Mouse (Mus musculus) heart, embryonic 10.5 days (tissue): Measurements from ENCODE around the gene Tram2. TPM values are rescaled to one million over a fixed set of nuclear protein-coding genes. Genes with fewer than 3 reads are reported as not detected.

ENCODE experiments used
- DNase-seq: peaks from one replicate; pipeline ENCODE4 v3.0.0-alpha.2; 2017; ENCODE audit warnings: low spot score
- H3K27ac ChIP-seq: fragments of 300-500 bp; sonication (generic); 2 replicates; pipeline ENCODE4 v1.5.1; 2016; ENCODE audit warnings: mild to moderate bottlenecking
- H3K27me3 ChIP-seq: fragments of 300-500 bp; sonication (generic); 2 replicates; pipeline ENCODE4 v1.6.1; 2016; ENCODE audit warnings: mild to moderate bottlenecking; ENCODE audit not compliant: poor library complexity, insufficient read depth, severe bottlenecking
- H3K36me3 ChIP-seq: fragments of 300-500 bp; sonication (generic); 2 replicates; pipeline ENCODE4 v1.6.1; 2016; ENCODE audit warnings: mild to moderate bottlenecking, moderate library complexity
- H3K4me1 ChIP-seq: fragments of 300-500 bp; sonication (generic); 2 replicates; pipeline ENCODE4 v1.6.1; 2016; ENCODE audit warnings: mild to moderate bottlenecking
- H3K4me3 ChIP-seq: fragments of 300-500 bp; sonication (generic); 2 replicates; pipeline ENCODE4 v1.5.1; 2016; ENCODE audit warnings: mild to moderate bottlenecking, moderate library complexity
- H3K9me3 ChIP-seq: fragments of 300-500 bp; sonication (generic); 2 replicates; pipeline ENCODE4 v1.6.1; 2016; ENCODE audit warnings: mild to moderate bottlenecking, moderate library complexity
- WGBS: fragments of 180-500 bp; shearing (Covaris S2); methylation state at CpG from one replicate; pipeline ENCODE4 v1.1.7; 2016; 5-methylcytosine and 5-hydroxymethylcytosine counted together
- polyA plus RNA-seq: library from polyadenylated mRNA; unstranded; fragments of >200 nt; fragmentation: Nextera tagmentation; extraction: Ambion mirVana; gene quantifications from 2 replicates; pipeline ENCODE4 v1.2.1, GENCODE M21; 2016

Gene Tram2
- polyA plus RNA-seq, 1 experiment from 2014 or later, result 5.8 TPM

GRCm38 (mm10) chr1:21031650-21032049, 47.4 kb downstream of the Tram2 start:
- Histone ChIP-seq H3K4me1 (no peaks in the 10 kb centered on the region), H3K27ac (no peak overlapping the region), H3K4me3 (no peak overlapping the region), H3K36me3 (peaks cover 8% of the 10 kb centered on the region; the same call in 1 of the 2 replicates), H3K27me3 (no peaks in the 10 kb centered on the region), H3K9me3 (no peaks in the 10 kb centered on the region)
- no peak for DNase-seq
- WGBS, result 94% methylated on average over 2 of the region's 2 CpGs

GRCm38 (mm10) chr1:21029000-21029399, 50.0 kb downstream of the Tram2 start:
- H3K4me3 ChIP-seq, result no peak overlapping the region
- peaks cover 3% of the 10 kb centered on the region; the same call in 1 of the 2 replicates for H3K36me3 ChIP-seq
- H3K4me1 ChIP-seq, result peaks cover 6% of the 10 kb centered on the region; the same call in 1 of the 2 replicates
- no peak for DNase-seq
- H3K27ac ChIP-seq, result no peak overlapping the region
- WGBS, result 87% methylated on average over 4 of the region's 4 CpGs
- H3K27me3 ChIP-seq, result no peaks in the 10 kb centered on the region
- no peaks in the 10 kb centered on the region for H3K9me3 ChIP-seq

GRCm38 (mm10) chr1:21026534-21026933, 52.5 kb downstream of the Tram2 start:
- 86% methylated on average over 7 of the region's 7 CpGs for WGBS
- Histone ChIP-seq H3K27me3 (no peaks in the 10 kb centered on the region), H3K36me3 (peaks cover 3% of the 10 kb centered on the region; the same call in 1 of the 2 replicates), H3K4me3 (no peak overlapping the region), H3K4me1 (peaks cover 11% of the 10 kb centered on the region; the same call in 1 of the 2 replicates), H3K27ac (no peak overlapping the region), H3K9me3 (no peaks in the 10 kb centered on the region)
- no peak for DNase-seq

GRCm38 (mm10) chr1:21025203-21025602, 53.8 kb downstream of the Tram2 start:
- WGBS, result 64% methylated on average over 5 of the region's 5 CpGs
- no peaks in the 10 kb centered on the region for H3K27me3 ChIP-seq

GRCm38 (mm10) chr1:21023101-21023500, 55.9 kb downstream of the Tram2 start:
- peaks cover 11% of the 10 kb centered on the region; the same call in 1 of the 2 replicates for H3K4me1 ChIP-seq
- no peak overlapping the region for H3K4me3 ChIP-seq
- H3K27me3 ChIP-seq, result no peaks in the 10 kb centered on the region
- WGBS, result 83% methylated on average over 3 of the region's 3 CpGs
- DNase-seq, result no peak
- H3K36me3 ChIP-seq, result no peaks in the 10 kb centered on the region
- H3K27ac ChIP-seq, result no peak overlapping the region
- no peaks in the 10 kb centered on the region for H3K9me3 ChIP-seq

More at GRCm38 (mm10) chr1:21025203-21025602, 53.8 kb downstream of the Tram2 start:
- Histone ChIP-seq H3K27ac (0 out of 2 replicates have a peak overlapping the region, but pooled peaks have one; percentile 16), H3K36me3 (peaks cover 3% of the 10 kb centered on the region; the same call in 1 of the 2 replicates), H3K9me3 (no peaks in the 10 kb centered on the region), H3K4me1 (peaks cover 11% of the 10 kb centered on the region; the same call in 1 of the 2 replicates), H3K4me3 (no peak overlapping the region)
- DNase-seq, result no peak

- Histone ChIP-seq H3K27ac (no peak overlapping the region; the same call in 1 of the 2 replicates), H3K36me3 (peaks cover 18% of the 10 kb centered on the region)
- no peak for DNase-seq
These were observed 64.6 kb downstream of the Tram2 start for GRCm38 (mm10) chr1:21014463-21014862.

GRCm38 (mm10) chr1:21010282-21010800, 68.7 kb downstream of the Tram2 start:
- H3K27me3 ChIP-seq, result no peaks in the 10 kb centered on the region
- H3K27ac ChIP-seq, result no peak overlapping the region
- peaks cover 19% of the 10 kb centered on the region for H3K4me1 ChIP-seq
- H3K36me3 ChIP-seq, result peaks cover 25% of the 10 kb centered on the region
- no peaks in the 10 kb centered on the region for H3K9me3 ChIP-seq
- H3K4me3 ChIP-seq, result no peak overlapping the region
- DNase-seq, result no peak
- WGBS, result 58% methylated on average over 6 of the region's 6 CpGs

More at GRCm38 (mm10) chr1:21014463-21014862, 64.6 kb downstream of the Tram2 start:
- 52% methylated on average over 8 of the region's 8 CpGs for WGBS
- Histone ChIP-seq H3K27me3 (no peaks in the 10 kb centered on the region), H3K4me3 (no peak overlapping the region), H3K4me1 (peaks cover 6% of the 10 kb centered on the region), H3K9me3 (no peaks in the 10 kb centered on the region)

GRCm38 (mm10) chr1:21008891-21009290, 70.1 kb downstream of the Tram2 start:
- WGBS, result 58% methylated on average over 4 of the region's 4 CpGs
- no peak for DNase-seq
- Histone ChIP-seq H3K27me3 (no peaks in the 10 kb centered on the region), H3K27ac (no peak overlapping the region), H3K36me3 (peaks cover 31% of the 10 kb centered on the region), H3K4me1 (peaks cover 19% of the 10 kb centered on the region), H3K9me3 (no peaks in the 10 kb centered on the region), H3K4me3 (no peak overlapping the region)

- no peak overlapping the region for H3K4me3 ChIP-seq
- WGBS, result 50% methylated on average over 7 of the region's 7 CpGs
- H3K36me3 ChIP-seq, result peaks cover 37% of the 10 kb centered on the region
- H3K27ac ChIP-seq, result no peak overlapping the region
- H3K27me3 ChIP-seq, result no peaks in the 10 kb centered on the region
- H3K9me3 ChIP-seq, result no peaks in the 10 kb centered on the region
- H3K4me1 ChIP-seq, result peaks cover 19% of the 10 kb centered on the region
- DNase-seq, result no peak
These were observed 70.9 kb downstream of the Tram2 start for GRCm38 (mm10) chr1:21007941-21008701.

GRCm38 (mm10) chr1:21006775-21007174, 72.3 kb downstream of the Tram2 start:
- no peaks in the 10 kb centered on the region for H3K27me3 ChIP-seq
- DNase-seq, result no peak
- no peak overlapping the region for H3K4me3 ChIP-seq
- 82% methylated on average over 5 of the region's 5 CpGs for WGBS
- H3K36me3 ChIP-seq, result peaks cover 40% of the 10 kb centered on the region
- peaks cover 19% of the 10 kb centered on the region for H3K4me1 ChIP-seq
- no peaks in the 10 kb centered on the region for H3K9me3 ChIP-seq
- H3K27ac ChIP-seq, result no peak overlapping the region

- WGBS, result 84% methylated on average over 8 of the region's 8 CpGs
- Histone ChIP-seq H3K36me3 (peaks cover 52% of the 10 kb centered on the region), H3K9me3 (no peaks in the 10 kb centered on the region), H3K27me3 (no peaks in the 10 kb centered on the region), H3K27ac (no peak overlapping the region), H3K4me3 (no peak overlapping the region), H3K4me1 (peaks cover 13% of the 10 kb centered on the region)
- no peak for DNase-seq
These were observed 74.4 kb downstream of the Tram2 start for GRCm38 (mm10) chr1:21004596-21004995.

GRCm38 (mm10) chr1:21002246-21003142, 76.5 kb downstream of the Tram2 start:
- Histone ChIP-seq H3K27ac (no peak overlapping the region), H3K4me3 (no peak overlapping the region), H3K36me3 (peaks cover 54% of the 10 kb centered on the region), H3K4me1 (peaks cover 5% of the 10 kb centered on the region), H3K27me3 (no peaks in the 10 kb centered on the region), H3K9me3 (no peaks in the 10 kb centered on the region)
- no peak for DNase-seq
- WGBS, result 90% methylated on average over 14 of the region's 14 CpGs
